Mouse (Mus musculus) testis, adult 2 months (tissue): ENCODE measurements around the gene Gnpat. TPM values are rescaled to one million over a fixed set of nuclear protein-coding genes. Genes with fewer than 3 reads are reported as not detected.

Source experiments
- H3K27ac ChIP-seq: fragments of 200-500 bp; 2 replicates; pipeline ENCODE4 v1.5.1; 2012; ENCODE audit warnings: low read depth, low read length; ENCODE audit not compliant: control insufficient read depth, insufficient read depth
- H3K27me3 ChIP-seq: fragments of 200-500 bp; 2 replicates; pipeline ENCODE4 v1.6.1; 2012; ENCODE audit warnings: mild to moderate bottlenecking, low read length, moderate library complexity; ENCODE audit not compliant: control insufficient read depth, insufficient read depth
- H3K36me3 ChIP-seq: fragments of 200-500 bp; 2 replicates; pipeline ENCODE4 v1.6.1; 2012; ENCODE audit warnings: mild to moderate bottlenecking, low read length; ENCODE audit not compliant: control insufficient read depth, insufficient read depth
- H3K4me1 ChIP-seq: fragments of 200-500 bp; 2 replicates; pipeline ENCODE4 v1.6.1; 2012; ENCODE audit warnings: low read length; ENCODE audit not compliant: control insufficient read depth, insufficient read depth
- H3K4me3 ChIP-seq: fragments of 200-500 bp; 2 replicates; pipeline ENCODE4 v1.5.1; 2012; ENCODE audit warnings: low read depth, mild to moderate bottlenecking, low read length, moderate library complexity, mixed read lengths; ENCODE audit not compliant: control insufficient read depth
- CTCF ChIP-seq: fragments of 200-500 bp; IDR thresholded peaks from 2 replicates; pipeline ENCODE4 v1.5.1; 2012; ENCODE audit warnings: low read depth, mild to moderate bottlenecking, inconsistent platforms, low read length, moderate library complexity; ENCODE audit not compliant: control insufficient read depth, insufficient read depth, insufficient replicate concordance
- POLR2A ChIP-seq: fragments of 200-500 bp; IDR thresholded peaks from 2 replicates; pipeline ENCODE4 v1.6.1; 2012; ENCODE audit warnings: low read depth, mild to moderate bottlenecking, inconsistent platforms, low read length, moderate library complexity; ENCODE audit not compliant: control insufficient read depth
- polyA plus RNA-seq: library from polyadenylated mRNA; depleted of rRNA; stranded (reverse); fragments of >200 nt; gene quantifications from 2 replicates; pipeline ENCODE4 v1.2.3, GENCODE M21; 2012

Gene Gnpat
- polyA plus RNA-seq, 1 experiment, result 262 TPM

GRCm38 (mm10) chr8:124866669-124867068, 3.8 kb downstream of the Gnpat start:
- no peaks in the 10 kb centered on the region for H3K36me3 ChIP-seq
- H3K27me3 ChIP-seq, result no peaks in the 10 kb centered on the region
- no peak for TF ChIP-seq POLR2A
- no peak for TF ChIP-seq CTCF
- H3K4me3 ChIP-seq, result no peak overlapping the region
- H3K4me1 ChIP-seq, result 0 out of 2 replicates have a peak, but pooled peaks cover 2% of the 10 kb centered on the region
- H3K27ac ChIP-seq, result no peak overlapping the region

- TF ChIP-seq CTCF (no peak), POLR2A (no peak)
- no peaks in the 10 kb centered on the region for H3K27me3 ChIP-seq
- H3K4me1 ChIP-seq, result 0 out of 2 replicates have a peak, but pooled peaks cover 2% of the 10 kb centered on the region
- H3K4me3 ChIP-seq, result no peak overlapping the region
- H3K36me3 ChIP-seq, result no peaks in the 10 kb centered on the region
- H3K27ac ChIP-seq, result no peak overlapping the region
These were observed 4.3 kb downstream of the Gnpat start for GRCm38 (mm10) chr8:124867126-124867525.

DNA sequence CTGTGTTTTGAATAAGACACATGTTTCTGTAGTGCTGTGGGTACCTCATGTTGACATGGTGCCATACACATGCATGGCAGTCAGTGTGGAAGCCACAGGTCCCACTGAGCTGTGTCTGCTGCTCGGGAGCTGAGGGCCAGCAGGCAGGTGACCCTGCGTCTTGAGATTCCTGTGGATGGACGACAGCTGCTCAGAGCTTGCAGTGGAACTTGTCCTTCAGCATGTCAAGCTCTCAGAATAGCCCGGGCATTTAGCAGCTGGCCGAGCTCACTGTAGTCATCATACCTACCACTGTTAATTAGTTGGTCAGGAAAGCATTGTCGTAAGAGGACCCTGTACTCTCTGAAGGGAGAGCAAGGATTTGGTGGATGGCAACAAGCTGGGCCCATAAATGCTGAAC, 6.9 kb downstream of the Gnpat start:
- no peaks in the 10 kb centered on the region for H3K27me3 ChIP-seq
- no peaks in the 10 kb centered on the region; the same call in none of the 2 replicates for H3K36me3 ChIP-seq

DNA sequence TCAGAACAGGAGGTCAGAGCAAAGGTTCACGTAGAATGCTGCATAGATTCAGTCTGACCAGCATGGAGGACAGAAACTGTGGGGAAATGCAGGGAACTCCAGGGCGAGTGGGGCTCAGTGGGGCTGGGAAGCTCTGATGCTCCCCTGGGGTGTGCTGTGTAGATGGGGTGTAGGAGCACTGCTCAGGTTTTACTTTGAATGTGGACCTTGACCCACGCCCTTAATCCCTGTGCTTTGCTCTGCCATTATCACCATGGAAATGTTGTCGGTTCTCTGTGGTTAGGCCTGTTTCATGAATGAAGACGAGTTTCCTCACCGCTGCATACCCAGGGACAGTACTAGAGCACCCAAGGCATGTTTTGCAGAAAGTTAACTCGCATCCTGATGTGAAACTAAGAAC, 8.6 kb downstream of the Gnpat start:
- Histone ChIP-seq H3K27me3 (no peaks in the 10 kb centered on the region), H3K4me1 (0 out of 2 replicates have a peak, but pooled peaks cover 2% of the 10 kb centered on the region), H3K36me3 (peaks cover 1% of the 10 kb centered on the region), H3K4me3 (no peak overlapping the region), H3K27ac (no peak overlapping the region)
- TF ChIP-seq CTCF, result no peak
- no peak for TF ChIP-seq POLR2A

More for the DNA sequence above, 6.9 kb downstream of the Gnpat start:
- 0 out of 2 replicates have a peak, but pooled peaks cover 2% of the 10 kb centered on the region for H3K4me1 ChIP-seq
- H3K4me3 ChIP-seq, result no peak overlapping the region
- no peak overlapping the region for H3K27ac ChIP-seq
- TF ChIP-seq POLR2A (no peak), CTCF (no peak)

GRCm38 (mm10) chr8:124872081-124872480, 9.2 kb downstream of the Gnpat start:
- Histone ChIP-seq H3K27me3 (no peaks in the 10 kb centered on the region), H3K4me1 (0 out of 2 replicates have a peak, but pooled peaks cover 2% of the 10 kb centered on the region), H3K36me3 (peaks cover 1% of the 10 kb centered on the region), H3K27ac (no peak overlapping the region), H3K4me3 (no peak overlapping the region)
- TF ChIP-seq POLR2A, result no peak
- no peak for TF ChIP-seq CTCF

- Histone ChIP-seq H3K4me3 (no peak overlapping the region), H3K36me3 (peaks cover 1% of the 10 kb centered on the region), H3K27me3 (no peaks in the 10 kb centered on the region), H3K27ac (no peak overlapping the region), H3K4me1 (0 out of 2 replicates have a peak, but pooled peaks cover 2% of the 10 kb centered on the region)
- TF ChIP-seq POLR2A (no peak), CTCF (no peak)
These were observed 9.9 kb downstream of the Gnpat start for GRCm38 (mm10) chr8:124872690-124873089.

DNA sequence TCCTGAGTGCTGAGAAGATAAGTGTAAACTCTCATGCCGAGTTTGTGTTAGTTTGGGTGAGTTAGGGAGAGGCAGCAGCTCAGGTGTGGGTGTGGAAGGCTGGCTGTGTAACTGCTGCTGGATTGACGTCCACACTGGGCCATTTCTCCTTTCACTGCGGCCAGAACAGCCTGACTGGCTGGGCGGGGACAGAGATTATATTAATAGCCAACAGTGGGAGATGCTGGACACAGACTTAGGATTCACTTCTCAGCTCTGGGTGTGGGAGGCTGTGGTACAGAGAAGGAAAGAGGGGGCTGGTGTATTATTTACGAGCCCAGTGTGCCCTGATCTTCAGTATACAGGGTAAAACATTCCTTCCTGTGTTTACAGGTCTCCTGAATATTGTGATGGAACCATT, 15.3 kb downstream of the Gnpat start:
- H3K27ac ChIP-seq, result no peak overlapping the region
- peaks cover 2% of the 10 kb centered on the region; the same call in 1 of the 2 replicates for H3K4me1 ChIP-seq
- H3K27me3 ChIP-seq, result no peaks in the 10 kb centered on the region
- H3K36me3 ChIP-seq, result peaks cover 9% of the 10 kb centered on the region
- no peak for TF ChIP-seq POLR2A
- no peak for TF ChIP-seq CTCF
- H3K4me3 ChIP-seq, result no peak overlapping the region
